In the genomic region with DNA sequence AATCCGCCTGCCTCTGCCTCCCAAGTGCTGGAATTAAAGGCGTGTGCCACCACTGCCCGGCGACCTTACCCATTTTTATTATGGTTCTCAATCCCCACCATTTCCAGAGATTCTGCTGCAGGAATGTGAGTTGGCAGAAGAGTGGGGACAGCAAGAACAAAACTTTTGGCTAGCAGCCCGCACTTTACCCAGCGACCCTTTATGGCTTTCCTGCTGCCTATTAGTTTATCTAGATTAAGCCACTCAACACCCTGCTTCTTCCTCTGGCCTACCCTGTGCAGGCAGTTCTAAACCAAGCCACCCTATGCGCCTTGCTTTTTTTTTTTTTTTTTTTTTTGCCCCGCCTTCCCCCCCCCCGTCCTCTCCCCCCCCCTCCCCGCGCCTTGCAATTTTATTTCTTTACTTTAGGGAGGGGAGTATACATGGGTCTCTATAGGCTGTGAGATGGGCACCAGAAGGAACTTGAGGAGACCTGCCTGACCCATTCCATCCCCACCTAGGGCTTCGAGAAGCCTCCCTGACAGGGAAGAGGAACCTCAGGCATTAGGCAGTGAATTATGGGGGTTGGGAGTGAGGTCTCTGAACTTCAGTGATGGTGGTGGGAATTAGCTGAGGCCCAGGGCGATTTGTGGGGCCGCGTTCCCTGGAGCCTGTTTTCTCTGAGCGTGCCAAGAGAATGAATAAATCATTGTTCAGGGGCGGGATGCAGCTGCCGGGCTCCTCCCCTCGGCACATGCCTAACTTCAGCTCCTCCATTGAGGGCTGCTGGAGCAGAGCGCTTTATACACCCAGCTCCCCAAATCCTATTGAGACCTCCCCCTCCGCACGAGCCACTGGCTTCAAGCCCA, we compare ENCODE assay signal across 9 mouse cellular contexts. TPM values are rescaled to one million over a fixed set of nuclear protein-coding genes. Genes with fewer than 3 reads are reported as not detected.
A peak's percentile ranks its signal among the peaks of the same experiment; 100 is the strongest.
DNase-seq lines count a peak whose midpoint lies in the region; ATAC-seq lines count a peak whose summit lies in the region.
"Had no signal": no experiment of that assay in that cellular context is flagged by ENCODE, and none has a peak within 500 bp of the region (broad histone marks: within the 10 kb centered on the region; RNA-seq: fewer than 3 reads in every experiment).

No protein-coding gene starts in this region.

- peak overlapping the region; percentile 3; the same call in 1 of the 2 replicates for H3K27ac ChIP-seq in forebrain, embryonic 14.5 days (ENCODE audit: low read depth, low read length)
- H3K27ac ChIP-seq in limb, embryonic 15.5 days, result no peak overlapping the region
- no peak overlapping the region for H3K27ac ChIP-seq in neural tube, embryonic 14.5 days (ENCODE audit: low read depth, low read length)
- H3K27ac ChIP-seq: liver, embryonic 14.5 days had no signal

- 18% methylated on average over 19 of the region's 22 CpGs for WGBS in forebrain, embryonic 14.5 days
- 21% methylated on average over 19 of the region's 22 CpGs for WGBS in limb, embryonic 15.5 days
- 23% methylated on average over 21 of the region's 22 CpGs for WGBS in neural tube, embryonic 14.5 days

- H3K36me3 ChIP-seq in forebrain, embryonic 14.5 days (ENCODE audit: control insufficient read depth, insufficient read depth, low read length), result no peaks in the 10 kb centered on the region
- no peaks in the 10 kb centered on the region for H3K36me3 ChIP-seq in limb, embryonic 15.5 days
- H3K36me3 ChIP-seq in neural tube, embryonic 14.5 days (ENCODE audit: control insufficient read depth, insufficient read depth, low read length), result no peaks in the 10 kb centered on the region

- peak overlapping the region; percentile 35 for H3K9ac ChIP-seq in forebrain, embryonic 14.5 days (ENCODE audit: low read length)
- no peak overlapping the region for H3K9ac ChIP-seq in limb, embryonic 15.5 days
- no peak overlapping the region for H3K9ac ChIP-seq in neural tube, embryonic 14.5 days (replicated peaks; ENCODE audit: low read depth, low read length)
- H3K9ac ChIP-seq: liver, embryonic 14.5 days had no signal

- H3K9me3 ChIP-seq in forebrain, embryonic 14.5 days (replicated peaks; ENCODE audit: control insufficient read depth, low read length), result no peaks in the 10 kb centered on the region
- no peaks in the 10 kb centered on the region for H3K9me3 ChIP-seq in limb, embryonic 15.5 days
- H3K9me3 ChIP-seq in neural tube, embryonic 14.5 days (ENCODE audit: control insufficient read depth, low read length), result no peaks in the 10 kb centered on the region

- peak overlapping the region; percentile 41 for H3K4me2 ChIP-seq in forebrain, embryonic 14.5 days (ENCODE audit: low read length)
- peak overlapping the region; percentile 43 for H3K4me2 ChIP-seq in limb, embryonic 15.5 days
- peak overlapping the region; percentile 9; the same call in 1 of the 2 replicates for H3K4me2 ChIP-seq in neural tube, embryonic 14.5 days (ENCODE audit: low read depth, low read length)

- peak; percentile 11 for DNase-seq in 3T3-L1 (ENCODE audit: low read depth, low spot score)
- peak; percentile 54 to 80 for DNase-seq in adrenal gland, adult (ENCODE audit: inconsistent age in 2 of 2, low spot score in 1 of 2)
- DNase-seq in forebrain, embryonic 14.5 days (ENCODE audit: low spot score), result peak; percentile 91
- peak; percentile 56 for DNase-seq in kidney, adult 18-20 months

- 0 out of 2 replicates have a peak overlapping the region, but pooled peaks have one; percentile 2 for H3K4me3 ChIP-seq in forebrain, embryonic 14.5 days (ENCODE audit: low read depth, low read length)
- H3K4me3 ChIP-seq in limb, embryonic 15.5 days, result no peak overlapping the region
- H3K4me3 ChIP-seq in neural tube, embryonic 14.5 days (ENCODE audit: low read depth, low read length), result no peak overlapping the region

- H3K4me1 ChIP-seq in forebrain, embryonic 14.5 days (ENCODE audit: control insufficient read depth, insufficient read depth, low read length), result peaks cover 3% of the 10 kb centered on the region; the same call in 1 of the 2 replicates
- peaks cover 16% of the 10 kb centered on the region for H3K4me1 ChIP-seq in limb, embryonic 15.5 days
- peaks cover 6% of the 10 kb centered on the region; the same call in 1 of the 2 replicates for H3K4me1 ChIP-seq in neural tube, embryonic 14.5 days (ENCODE audit: control insufficient read depth, insufficient read depth, low read length)

- H3K27me3 ChIP-seq in forebrain, embryonic 14.5 days (replicated peaks; ENCODE audit: control insufficient read depth, insufficient read depth, low read length), result peaks cover 10% of the 10 kb centered on the region; the same call in 1 of the 2 replicates
- no peaks in the 10 kb centered on the region for H3K27me3 ChIP-seq in limb, embryonic 15.5 days
- no peaks in the 10 kb centered on the region for H3K27me3 ChIP-seq in neural tube, embryonic 14.5 days (ENCODE audit: control insufficient read depth, insufficient read depth, low read length)

- ATAC-seq in forebrain, embryonic 14.5 days, result peak; percentile 95
- peak; percentile 66; the same call in 1 of the 2 replicates for ATAC-seq in limb, embryonic 15.5 days (ENCODE audit: insufficient number of reproducible peaks, low FRiP score, low TSS enrichment, low read depth)
- peak; percentile 85 for ATAC-seq in neural tube, embryonic 14.5 days (ENCODE audit: low read depth)
- ATAC-seq in inflammation-experienced regulatory T-cells, adult 6 months, result no peak
- ATAC-seq in megakaryocyte, adult 5-6 weeks (ENCODE audit: poor library complexity, severe bottlenecking), result no peak

RNA-seq across cellular contexts. Expression of a gene that starts 7.8 kb away (rescaled TPM):
- polyA plus RNA-seq in forebrain, embryonic 14.5 days (2014; fragmentation: Nextera tagmentation; extraction: Ambion mirVana), result 3.4 and 4.1 TPM in 2 replicates
- polyA plus RNA-seq in limb, embryonic 15.5 days (2015; fragmentation: Nextera tagmentation; extraction: Ambion mirVana), result 4.1 TPM in 2 replicates
- polyA plus RNA-seq in neural tube, embryonic 14.5 days (2014; fragmentation: Nextera tagmentation; extraction: Ambion mirVana), result 16.5 and 23.7 TPM in 2 replicates
- polyA plus RNA-seq in inflammation-experienced regulatory T-cells, adult 6 months (2017; shearing (Covaris generic)), result under 1 TPM; 0.51 to 0.66 (median 0.58) TPM
- total RNA-seq in megakaryocyte, adult 5-6 weeks (2015), result 0.34 and 0.91 TPM in 2 replicates
- 1.2 and 1.6 TPM in 2 replicates for total RNA-seq in megakaryocyte, adult 5-6 weeks (2017)

RNA-seq across cellular contexts. Expression of a gene that starts 45.1 kb away (rescaled TPM):
- 17.6 and 20.1 TPM in 2 replicates for polyA plus RNA-seq in forebrain, embryonic 14.5 days (2014; fragmentation: Nextera tagmentation; extraction: Ambion mirVana)
- 34.4 and 36.1 TPM in 2 replicates for polyA plus RNA-seq in limb, embryonic 15.5 days (2015; fragmentation: Nextera tagmentation; extraction: Ambion mirVana)
- 3.0 and 3.4 TPM in 2 replicates for polyA plus RNA-seq in neural tube, embryonic 14.5 days (2014; fragmentation: Nextera tagmentation; extraction: Ambion mirVana)
- 10 to 100 TPM in 1 of 3 experiments, 1 to 10 TPM in 2; 2.4 to 30.1 (median 2.6) TPM for polyA plus RNA-seq in inflammation-experienced regulatory T-cells, adult 6 months (2017; shearing (Covaris generic))
- 29.7 and 33.8 TPM in 2 replicates for total RNA-seq in megakaryocyte, adult 5-6 weeks (2015)
- 82.6 and 84.1 TPM in 2 replicates for total RNA-seq in megakaryocyte, adult 5-6 weeks (2017)

Comparison
In these comparisons a context has a peak if more than half of its experiments do, and no peak if none do; other contexts are left out.
1. DNase-seq: peak in every context shown above with its lines; median percentile 91 in forebrain, embryonic 14.5 days; 67 in adrenal gland, adult; 56 in kidney, adult 18-20 months; 11 in 3T3-L1.
2. ATAC-seq: peak in forebrain, embryonic 14.5 days (single experiment), limb, embryonic 15.5 days (single experiment) and neural tube, embryonic 14.5 days (single experiment); none in inflammation-experienced regulatory T-cells, adult 6 months (single experiment) and megakaryocyte, adult 5-6 weeks (single experiment).
3. Peak in every context shown above with its lines, with median percentiles within 50 percentile points of each other: H3K4me2 ChIP-seq.